Comparison of ENCODE assay signal across 29 mouse cellular contexts in genomic region chr1:177723786-177724185, GRCm38 (mm10). TPM values are rescaled to one million over a fixed set of nuclear protein-coding genes. Genes with fewer than 3 reads are reported as not detected.
DNase-seq lines count a peak whose midpoint lies in the region; ATAC-seq and TF ChIP-seq lines count a peak whose summit lies in the region.
"Had no signal": no experiment of that assay in that cellular context is flagged by ENCODE, and none has a peak within 500 bp of the region (broad histone marks: within the 10 kb centered on the region; RNA-seq: fewer than 3 reads in every experiment).

No protein-coding gene starts in this region.

- H3K4me1 ChIP-seq in megakaryocyte, embryonic 14.5 days: no peaks in the 10 kb centered on the region
- H3K4me1 ChIP-seq: embryonic facial prominence, embryonic 13.5 days; embryonic facial prominence, embryonic 15.5 days; forebrain, embryonic 12.5 days had no signal

- no peak overlapping the region for H3K4me3 ChIP-seq in gastrocnemius, adult 2 months
- peak overlapping the region; percentile 40 for H3K4me3 ChIP-seq in megakaryocyte, embryonic 14.5 days (replicated peaks)
- H3K4me3 ChIP-seq: embryonic facial prominence, embryonic 13.5 days; embryonic facial prominence, embryonic 15.5 days; erythroblast, embryonic 14.5 days; forebrain, embryonic 10.5 days; forebrain, embryonic 12.5 days had no signal

- peak; percentile 60 for DNase-seq in gastrocnemius, adult 2 months
- DNase-seq in gastrocnemius, postnatal 14 days: no peak
- DNase-seq in skeletal muscle tissue, adult 2 months (ENCODE audit: low read depth, low spot score): peak; percentile 81
- DNase-seq in frontal cortex, postnatal 10 days (ENCODE audit: low spot score in 2 of 2): no peak
- DNase-seq: adrenal gland, adult 2 months; adrenal gland, postnatal 10 days; adrenal gland, postnatal 25 days; cerebellum, adult 11 months; cerebellum, adult 18-20 months; cerebellum, adult 8-10 months; cerebellum, adult 9-11 months; cerebellum, postnatal 14 days; cerebellum, postnatal 36 days; embryo, embryonic 11 days had no signal

- peaks cover 6% of the 10 kb centered on the region for H3K27me3 ChIP-seq in megakaryocyte, embryonic 14.5 days (replicated peaks)
- H3K27me3 ChIP-seq: embryonic facial prominence, embryonic 13.5 days; embryonic facial prominence, embryonic 15.5 days had no signal

- intact Hi-C loops in gastrocnemius, adult 2 months (cut with DNase I): no loop called here
- intact Hi-C loops in gastrocnemius, postnatal 14 days (cut with DNase I; ENCODE audit: low total_unique reads): no loop called here

- ATAC-seq in megakaryocyte, adult 5-6 weeks (ENCODE audit: poor library complexity, severe bottlenecking): no peak
- ATAC-seq: forebrain, embryonic 14.5 days had no signal

- H3K36me3 ChIP-seq in megakaryocyte, embryonic 14.5 days (replicated peaks; ENCODE audit: low read length): no peaks in the 10 kb centered on the region
- H3K36me3 ChIP-seq: embryonic facial prominence, embryonic 13.5 days; embryonic facial prominence, embryonic 15.5 days; forebrain, embryonic 10.5 days; forebrain, embryonic 12.5 days had no signal

- peaks cover 16% of the 10 kb centered on the region for H3K9me3 ChIP-seq in megakaryocyte, embryonic 14.5 days
- H3K9me3 ChIP-seq: embryonic facial prominence, embryonic 13.5 days; embryonic facial prominence, embryonic 15.5 days; forebrain, embryonic 10.5 days; forebrain, embryonic 12.5 days had no signal

- TF ChIP-seq CTCF in gastrocnemius, adult 2 months (IDR thresholded peaks at IDR 0.05): no peak

- peak overlapping the region; percentile 80 for H3K27ac ChIP-seq in gastrocnemius, adult 2 months
- H3K27ac ChIP-seq: embryonic facial prominence, embryonic 13.5 days; embryonic facial prominence, embryonic 15.5 days; forebrain, embryonic 10.5 days; forebrain, embryonic 12.5 days had no signal

RNA-seq across cellular contexts. Expression of gene 1700016C15Rik, which starts 5.8 kb away (rescaled TPM):
- not detected for total RNA-seq in gastrocnemius, adult 2 months (2021)
- under 1 TPM; 0.31 to 0.47 TPM for total RNA-seq in gastrocnemius, postnatal 14 days (2021)
- not detected in 2 replicates for polyA plus RNA-seq in megakaryocyte, embryonic 14.5 days (2012; ENCODE audit: insufficient read depth, low replicate concordance)
- total RNA-seq in megakaryocyte, adult 5-6 weeks (2015): not detected in 2 replicates
- total RNA-seq in megakaryocyte, adult 5-6 weeks (2017): not detected in 2 replicates
- total RNA-seq: adrenal gland, adult 2 months; adrenal gland, postnatal 10 days; adrenal gland, postnatal 25 days; adrenal gland, postnatal 4 days; common myeloid progenitor, adult 5-6 weeks; ES-E14; MEL had no signal
- polyA plus RNA-seq: adrenal gland, adult 2 months; brain, embryonic 14.5 days; C2C12; embryonic facial prominence, embryonic 11.5 days; embryonic facial prominence, embryonic 13.5 days; erythroblast, embryonic 14.5 days; forebrain, embryonic 10.5 days; forebrain, embryonic 12.5 days; forebrain, embryonic 14.5 days had no signal

Comparison
In these comparisons a context has a peak if more than half of its experiments do, and no peak if none do; other contexts are left out.
1. DNase-seq: peak in gastrocnemius, adult 2 months (single experiment) and skeletal muscle tissue, adult 2 months (single experiment); none in gastrocnemius, postnatal 14 days (single experiment) and frontal cortex, postnatal 10 days (0 of 2).